Mouse (Mus musculus): ENCODE results near the gene Ncf1. TPM values are rescaled to one million over a fixed set of nuclear protein-coding genes. Genes with fewer than 3 reads are reported as not detected.

The Ncf1 gene
- polyA plus RNA-seq, 1 experiment from 2014 or later, result 7.2 TPM

DNA sequence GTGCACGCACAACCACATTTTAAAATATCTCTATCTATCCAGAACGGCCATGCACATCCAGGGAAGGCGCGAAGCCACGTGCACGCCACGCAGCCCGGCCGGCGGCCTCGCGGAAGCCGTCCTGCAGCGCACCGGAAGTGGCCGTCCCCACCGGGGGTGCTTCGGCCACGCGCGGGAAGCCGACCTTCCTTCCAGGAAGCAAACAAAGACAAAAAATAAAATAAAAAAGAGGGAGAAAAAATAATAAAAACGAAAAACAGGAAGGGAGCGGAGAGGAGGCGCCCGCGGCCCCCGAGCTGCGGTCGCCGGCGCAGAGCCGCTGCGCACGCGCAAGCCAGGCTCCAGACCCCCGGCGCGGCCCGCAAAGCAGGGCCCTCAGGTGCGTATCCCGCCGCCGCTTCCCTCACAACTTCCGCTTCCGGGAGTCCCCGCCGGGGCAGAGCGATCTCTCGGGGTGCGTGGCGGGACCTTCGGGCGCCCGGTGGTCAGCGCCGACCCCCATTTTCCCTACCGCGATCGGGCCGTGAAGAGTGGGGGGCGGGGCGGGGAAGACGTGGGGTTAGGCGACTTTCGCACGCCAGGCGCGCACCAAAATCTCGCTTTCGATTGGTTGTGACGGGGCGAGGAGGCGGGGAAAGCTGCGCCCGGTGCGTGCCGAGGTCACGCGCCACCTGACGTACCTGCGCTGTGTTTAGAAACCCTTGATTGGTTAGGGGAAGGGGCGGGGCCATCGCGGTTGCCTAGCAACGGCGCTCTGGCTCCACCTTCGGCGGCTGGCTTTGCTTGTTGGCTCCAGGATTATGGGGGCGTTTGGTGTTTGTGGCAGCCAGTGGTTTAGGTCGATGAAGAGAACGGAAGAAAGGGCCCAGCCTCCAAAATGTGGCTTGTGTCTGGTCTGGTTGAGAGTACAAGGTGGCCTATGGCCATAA is 45.3 kb downstream of the Ncf1 start, which contains the start of gene Gtf2ird2:
Gtf2ird2 (plus strand) TSS at position 140 of the 929 bp plus-strand sequence.
- peak within 1 kb of the TSS; percentile 94 for H3K4me2 ChIP-seq (ENCODE audit: low read depth, low read length)
- H3K36me3 ChIP-seq (ENCODE audit: control insufficient read depth, insufficient read depth, low read length), result no peaks in the 10 kb centered on the region
- peak within 1 kb of the TSS; percentile 97 for H3K27ac ChIP-seq (replicated peaks; ENCODE audit: low read depth, low read length)
- H3K9ac ChIP-seq (ENCODE audit: low read depth, low read length), result peak within 1 kb of the TSS; percentile 92
- H3K4me1 ChIP-seq (ENCODE audit: control insufficient read depth, insufficient read depth, low read length), result peaks cover 13% of the 10 kb centered on the region
- peak within 1 kb of the TSS; percentile 76 for H3K4me3 ChIP-seq (ENCODE audit: low read depth, low read length)
- DNase-seq (ENCODE audit: low spot score) (peak; percentile 99), ATAC-seq (ENCODE audit: low read depth) (peak; percentile 95)
- H3K9me3 ChIP-seq (ENCODE audit: control insufficient read depth, low read length), result 0 out of 2 replicates have a peak, but pooled peaks cover 3% of the 10 kb centered on the region
- WGBS, result under 1% methylated on average over 74 of the region's 92 CpGs
- no peaks in the 10 kb centered on the region for H3K27me3 ChIP-seq (replicated peaks; ENCODE audit: control insufficient read depth, insufficient read depth, low read length)

DNA sequence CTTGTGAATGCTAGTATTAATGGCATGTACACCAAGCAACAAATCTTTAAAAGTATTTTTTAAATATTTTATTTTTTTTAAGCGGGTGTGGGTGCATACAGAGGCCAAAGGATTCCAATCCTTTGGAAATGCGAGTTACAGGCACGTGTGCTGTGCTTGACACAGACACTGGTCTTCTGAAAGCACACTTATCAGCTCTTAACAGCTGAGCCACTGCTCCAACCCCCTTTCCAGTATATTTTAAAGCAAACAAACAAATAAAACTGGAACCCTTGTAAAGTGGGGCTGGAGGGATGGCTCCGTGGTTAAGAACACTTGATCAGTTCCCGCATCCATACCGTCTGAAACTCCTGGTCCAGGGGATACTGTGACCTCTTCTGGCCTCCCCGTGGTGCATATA is 46.3 kb downstream of the Ncf1 start:
- Histone ChIP-seq H3K27me3 (replicated peaks; ENCODE audit: control insufficient read depth, insufficient read depth, low read length) (no peaks in the 10 kb centered on the region), H3K9me3 (ENCODE audit: control insufficient read depth, low read length) (0 out of 2 replicates have a peak, but pooled peaks cover 3% of the 10 kb centered on the region), H3K36me3 (ENCODE audit: control insufficient read depth, insufficient read depth, low read length) (no peaks in the 10 kb centered on the region), H3K4me2 (ENCODE audit: low read depth, low read length) (peak overlapping the region; percentile 94), H3K4me1 (ENCODE audit: control insufficient read depth, insufficient read depth, low read length) (peaks cover 13% of the 10 kb centered on the region), H3K27ac (replicated peaks; ENCODE audit: low read depth, low read length) (peak overlapping the region; percentile 97), H3K9ac (ENCODE audit: low read depth, low read length) (peak overlapping the region; percentile 92), H3K4me3 (ENCODE audit: low read depth, low read length) (peak overlapping the region; percentile 76)
- ATAC-seq (ENCODE audit: low read depth) (no peak), DNase-seq (ENCODE audit: low spot score) (no peak)
- WGBS, result 57% methylated on average over 7 of the region's 7 CpGs

DNA sequence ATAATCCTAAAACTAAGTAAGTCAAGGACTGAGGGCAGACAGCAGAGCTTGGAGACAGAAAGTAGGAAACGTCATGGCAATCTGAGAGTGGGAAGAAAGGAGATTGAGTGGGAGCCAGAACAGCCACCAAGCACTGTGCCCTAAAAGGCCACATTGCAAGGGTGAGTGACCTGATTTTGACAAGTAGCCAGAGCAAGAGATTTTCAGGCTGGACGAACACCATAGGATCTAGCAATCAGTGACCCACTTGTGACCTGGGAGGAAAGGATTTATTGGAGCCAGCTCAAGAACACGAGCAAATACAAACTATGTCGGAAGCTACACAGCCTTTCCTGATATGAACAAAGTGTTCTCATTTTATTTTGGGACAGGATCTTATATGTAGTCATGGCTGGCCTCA is 46.7 kb downstream of the Ncf1 start:
- 62% methylated on average over 4 of the region's 4 CpGs for WGBS
- H3K36me3 ChIP-seq (ENCODE audit: control insufficient read depth, insufficient read depth, low read length), result no peaks in the 10 kb centered on the region
- peak overlapping the region; percentile 76; the same call in 1 of the 2 replicates for H3K4me3 ChIP-seq (ENCODE audit: low read depth, low read length)
- no peak overlapping the region for H3K27ac ChIP-seq (replicated peaks; ENCODE audit: low read depth, low read length)
- ATAC-seq (ENCODE audit: low read depth) (no peak), DNase-seq (ENCODE audit: low spot score) (no peak)
- peak overlapping the region; percentile 94 for H3K4me2 ChIP-seq (ENCODE audit: low read depth, low read length)
- H3K9me3 ChIP-seq (ENCODE audit: control insufficient read depth, low read length), result 0 out of 2 replicates have a peak, but pooled peaks cover 3% of the 10 kb centered on the region
- peaks cover 13% of the 10 kb centered on the region for H3K4me1 ChIP-seq (ENCODE audit: control insufficient read depth, insufficient read depth, low read length)
- H3K9ac ChIP-seq (ENCODE audit: low read depth, low read length), result no peak overlapping the region; the same call in 1 of the 2 replicates
- no peaks in the 10 kb centered on the region for H3K27me3 ChIP-seq (replicated peaks; ENCODE audit: control insufficient read depth, insufficient read depth, low read length)

DNA sequence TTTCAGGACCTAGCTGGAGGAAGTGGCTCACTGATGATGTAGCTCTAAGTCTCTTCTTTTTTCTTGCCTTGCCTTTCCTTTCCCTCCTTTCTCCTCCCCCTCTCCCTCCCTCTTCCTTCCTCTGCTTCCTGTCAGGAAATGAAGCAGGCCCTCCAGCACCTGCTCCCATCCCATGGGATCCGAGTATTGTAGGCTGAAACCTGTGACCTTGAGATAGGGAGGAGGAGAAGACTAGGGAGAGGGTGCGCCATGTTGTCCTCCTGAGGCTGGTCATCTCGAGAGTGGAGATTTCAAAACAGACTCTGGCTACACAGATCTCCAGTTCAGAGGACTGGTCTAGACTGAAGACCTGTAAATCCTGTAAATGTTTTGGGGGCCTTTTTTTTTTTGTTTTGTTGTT is 47.3 kb downstream of the Ncf1 start:
- no peaks in the 10 kb centered on the region for H3K9me3 ChIP-seq (ENCODE audit: control insufficient read depth, low read length)
- no peaks in the 10 kb centered on the region for H3K27me3 ChIP-seq (replicated peaks; ENCODE audit: control insufficient read depth, insufficient read depth, low read length)
- H3K4me3 ChIP-seq (ENCODE audit: low read depth, low read length), result no peak overlapping the region
- H3K4me2 ChIP-seq (ENCODE audit: low read depth, low read length), result no peak overlapping the region
- H3K36me3 ChIP-seq (ENCODE audit: control insufficient read depth, insufficient read depth, low read length), result no peaks in the 10 kb centered on the region
- ATAC-seq (ENCODE audit: low read depth) (no peak), DNase-seq (ENCODE audit: low spot score) (peak; percentile 46)
- WGBS, result 61% methylated on average over 3 of the region's 3 CpGs
- H3K27ac ChIP-seq (replicated peaks; ENCODE audit: low read depth, low read length), result no peak overlapping the region
- H3K4me1 ChIP-seq (ENCODE audit: control insufficient read depth, insufficient read depth, low read length), result peaks cover 13% of the 10 kb centered on the region
- H3K9ac ChIP-seq (ENCODE audit: low read depth, low read length), result no peak overlapping the region

DNA sequence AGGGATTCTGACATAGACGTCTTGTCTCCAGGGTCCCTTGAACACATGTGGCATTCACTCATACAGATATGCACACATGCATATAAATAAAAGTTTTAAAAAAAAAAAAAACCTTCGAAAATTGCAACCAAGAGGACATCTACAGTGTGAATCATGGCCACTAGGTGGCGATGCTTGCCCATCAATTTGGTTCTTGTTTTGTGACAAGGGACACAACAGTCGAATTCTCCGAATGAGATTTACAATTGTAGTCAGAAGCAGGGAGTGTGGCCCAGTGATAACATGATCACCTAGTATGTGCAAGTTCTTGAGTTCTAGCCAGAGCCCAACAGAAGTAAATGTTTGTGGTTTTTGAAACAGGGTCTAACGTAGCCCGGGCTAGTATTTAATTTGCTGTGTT is 49.6 kb downstream of the Ncf1 start:
- WGBS, result 21% methylated on average over 7 of the region's 7 CpGs
- H3K4me3 ChIP-seq (ENCODE audit: low read depth, low read length), result no peak overlapping the region
- H3K36me3 ChIP-seq (ENCODE audit: control insufficient read depth, insufficient read depth, low read length), result no peaks in the 10 kb centered on the region
- no peaks in the 10 kb centered on the region for H3K27me3 ChIP-seq (replicated peaks; ENCODE audit: control insufficient read depth, insufficient read depth, low read length)
- no peak overlapping the region for H3K4me2 ChIP-seq (ENCODE audit: low read depth, low read length)
- H3K9me3 ChIP-seq (ENCODE audit: control insufficient read depth, low read length), result no peaks in the 10 kb centered on the region
- ATAC-seq (ENCODE audit: low read depth), result no peak
- H3K9ac ChIP-seq (ENCODE audit: low read depth, low read length), result no peak overlapping the region
- H3K4me1 ChIP-seq (ENCODE audit: control insufficient read depth, insufficient read depth, low read length), result peaks cover 21% of the 10 kb centered on the region
- H3K27ac ChIP-seq (replicated peaks; ENCODE audit: low read depth, low read length), result no peak overlapping the region
- DNase-seq (ENCODE audit: low spot score), result peak; percentile 93

DNA sequence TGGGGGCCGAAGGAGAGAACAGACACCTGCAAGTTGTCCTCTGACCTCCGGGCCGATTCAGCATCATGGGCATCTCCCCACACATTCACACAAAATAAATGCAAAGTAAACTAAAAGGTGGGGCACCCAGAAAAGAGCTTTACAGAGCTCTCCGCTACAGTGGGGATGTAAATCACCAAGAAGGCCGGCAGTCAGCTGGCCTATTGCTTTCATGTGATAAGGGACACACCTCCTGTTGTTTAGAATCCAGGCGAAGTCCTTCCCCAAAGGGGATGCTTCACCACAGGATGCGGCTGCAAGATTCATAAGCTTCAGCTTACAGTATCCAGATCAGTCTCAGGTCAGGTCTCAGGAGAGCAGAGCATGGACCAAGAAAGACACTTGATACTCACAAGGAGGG is 50.9 kb downstream of the Ncf1 start:
- ATAC-seq (ENCODE audit: low read depth) (no peak), DNase-seq (ENCODE audit: low spot score) (no peak)
- Histone ChIP-seq H3K9me3 (ENCODE audit: control insufficient read depth, low read length) (no peaks in the 10 kb centered on the region), H3K4me2 (ENCODE audit: low read depth, low read length) (no peak overlapping the region), H3K9ac (ENCODE audit: low read depth, low read length) (no peak overlapping the region), H3K27me3 (replicated peaks; ENCODE audit: control insufficient read depth, insufficient read depth, low read length) (no peaks in the 10 kb centered on the region), H3K4me1 (ENCODE audit: control insufficient read depth, insufficient read depth, low read length) (peaks cover 18% of the 10 kb centered on the region), H3K4me3 (ENCODE audit: low read depth, low read length) (no peak overlapping the region), H3K27ac (replicated peaks; ENCODE audit: low read depth, low read length) (no peak overlapping the region), H3K36me3 (ENCODE audit: control insufficient read depth, insufficient read depth, low read length) (no peaks in the 10 kb centered on the region)
- 79% methylated on average over 7 of the region's 7 CpGs for WGBS

DNA sequence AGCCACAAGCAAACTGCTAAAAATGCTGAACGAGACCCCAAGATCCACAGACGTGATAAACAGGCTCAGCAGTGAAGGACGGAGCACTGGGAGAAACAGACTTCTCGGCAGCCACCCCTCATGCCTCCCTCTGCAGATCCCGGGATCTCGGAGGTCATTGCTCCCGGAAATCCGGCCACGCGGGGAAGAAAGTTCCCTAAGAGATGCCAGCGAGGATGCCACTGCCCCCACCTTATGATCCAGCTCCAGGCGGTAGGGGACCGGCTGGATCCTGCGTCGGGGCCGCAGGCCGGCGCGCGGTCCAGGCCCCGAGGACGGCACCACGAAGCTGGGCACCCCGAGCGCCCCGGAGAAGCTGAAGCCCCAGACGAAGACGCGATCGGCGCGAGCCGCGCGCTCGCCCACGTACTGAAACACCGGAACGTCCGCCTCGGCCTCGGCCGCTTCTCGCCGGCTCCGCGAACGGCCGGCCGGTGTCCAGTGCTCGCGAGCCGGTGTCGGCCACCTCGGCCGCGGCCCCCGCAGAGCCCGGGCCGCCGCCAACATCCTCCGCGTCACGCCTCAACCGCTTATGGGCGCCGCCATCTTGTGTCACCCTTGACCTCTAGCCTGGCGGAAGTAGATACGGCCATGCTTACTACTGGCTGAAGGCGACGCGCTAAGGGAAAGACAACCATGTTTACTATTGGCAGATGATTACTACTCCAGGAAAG is 53.1 kb downstream of the Ncf1 start, which contains the start of gene Rcc1l:
Rcc1l (minus strand) TSS at position 606 of the 713 bp plus-strand sequence.
- H3K4me2 ChIP-seq (ENCODE audit: low read depth, low read length), result peak within 1 kb of the TSS; percentile 84
- under 1% methylated on average over 53 of the region's 72 CpGs for WGBS
- 0 out of 2 replicates have a peak, but pooled peaks cover 10% of the 10 kb centered on the region for H3K36me3 ChIP-seq (ENCODE audit: control insufficient read depth, insufficient read depth, low read length)
- peak within 1 kb of the TSS; percentile 96 for H3K4me3 ChIP-seq (ENCODE audit: low read depth, low read length)
- no peaks in the 10 kb centered on the region for H3K9me3 ChIP-seq (ENCODE audit: control insufficient read depth, low read length)
- ATAC-seq (ENCODE audit: low read depth) (peak; percentile 92), DNase-seq (ENCODE audit: low spot score) (peak; percentile 96)
- H3K27ac ChIP-seq (replicated peaks; ENCODE audit: low read depth, low read length), result peak within 1 kb of the TSS; percentile 80
- no peaks in the 10 kb centered on the region for H3K27me3 ChIP-seq (replicated peaks; ENCODE audit: control insufficient read depth, insufficient read depth, low read length)
- peaks cover 7% of the 10 kb centered on the region; the same call in 1 of the 2 replicates for H3K4me1 ChIP-seq (ENCODE audit: control insufficient read depth, insufficient read depth, low read length)
- H3K9ac ChIP-seq (ENCODE audit: low read depth, low read length), result peak within 1 kb of the TSS; percentile 83

DNA sequence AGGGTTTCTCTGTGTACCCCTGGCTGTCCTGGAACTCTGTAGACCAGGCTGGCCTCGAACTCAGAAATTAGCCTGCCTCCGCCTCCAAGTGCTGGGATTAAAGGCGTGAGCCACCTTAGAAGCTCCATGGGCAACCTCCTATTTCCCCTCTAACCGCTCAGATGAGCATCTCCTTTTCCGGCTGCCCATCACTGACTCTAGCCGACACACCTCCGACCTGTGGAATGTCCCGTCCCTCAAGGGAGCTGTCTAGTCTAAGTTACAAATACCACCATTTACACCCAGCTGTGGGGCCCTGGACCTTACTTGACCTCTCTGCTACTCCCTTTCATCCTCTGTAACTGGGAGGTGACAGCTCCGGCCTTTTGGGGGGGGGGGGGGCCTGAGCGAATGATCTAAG is 53.7 kb downstream of the Ncf1 start:
- Histone ChIP-seq H3K9me3 (ENCODE audit: control insufficient read depth, low read length) (no peaks in the 10 kb centered on the region), H3K9ac (ENCODE audit: low read depth, low read length) (peak overlapping the region; percentile 83), H3K27ac (replicated peaks; ENCODE audit: low read depth, low read length) (peak overlapping the region; percentile 80), H3K4me2 (ENCODE audit: low read depth, low read length) (peak overlapping the region; percentile 84), H3K4me3 (ENCODE audit: low read depth, low read length) (peak overlapping the region; percentile 96), H3K36me3 (ENCODE audit: control insufficient read depth, insufficient read depth, low read length) (peaks cover 15% of the 10 kb centered on the region; the same call in 1 of the 2 replicates), H3K27me3 (replicated peaks; ENCODE audit: control insufficient read depth, insufficient read depth, low read length) (no peaks in the 10 kb centered on the region), H3K4me1 (ENCODE audit: control insufficient read depth, insufficient read depth, low read length) (peaks cover 7% of the 10 kb centered on the region; the same call in 1 of the 2 replicates)
- DNase-seq (ENCODE audit: low spot score) (no peak), ATAC-seq (ENCODE audit: low read depth) (no peak)
- WGBS, result 5% methylated on average over 10 of the region's 10 CpGs

Data from embryonic facial prominence, embryonic 14.5 days (tissue).